Comparison of ENCODE assay signal across 24 mouse cellular contexts in the genomic region with DNA sequence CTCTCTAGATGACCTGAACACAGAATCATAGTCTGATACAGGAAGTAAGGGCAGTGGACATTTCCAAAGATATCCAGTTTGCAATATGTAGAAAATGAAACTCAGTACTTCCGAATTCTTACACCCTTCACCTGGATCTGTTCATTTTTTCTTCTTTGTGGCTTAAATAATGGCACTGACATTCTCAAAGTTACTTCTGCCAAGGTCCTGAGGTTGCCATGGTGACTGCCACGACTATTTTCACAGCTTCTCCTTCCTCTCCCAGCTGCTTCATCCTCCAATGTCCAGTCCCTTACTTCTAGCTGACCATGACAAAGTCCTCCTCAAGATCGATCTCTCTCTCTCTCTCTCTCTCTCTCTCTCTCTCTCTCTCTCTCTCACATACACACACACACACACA.
"Had no signal": no experiment of that assay in that cellular context is flagged by ENCODE, and none has a peak within 500 bp of the region (broad histone marks: within the 10 kb centered on the region; RNA-seq: fewer than 3 reads in every experiment).

No protein-coding gene starts in this region.

- H3K4me3 ChIP-seq: gastrocnemius, adult 2 months; heart, embryonic 10.5 days; heart, embryonic 12.5 days; hindbrain, embryonic 13.5 days; intestine, embryonic 15.5 days; layer of hippocampus, adult 2 months; left cerebral cortex, adult 2 months; limb, embryonic 12.5 days; limb, embryonic 15.5 days; liver, embryonic 12.5 days had no signal

- DNase-seq: gastrocnemius, adult 2 months; gastrocnemius, postnatal 10 days; gastrocnemius, postnatal 25 days; heart, adult 18-20 months; heart, postnatal 10 days; heart, postnatal 36 days; kidney, adult 18-20 months; kidney, adult 8-10 months; kidney, postnatal 10 days; kidney, postnatal 25 days; kidney, postnatal 4 days; left cerebral cortex, postnatal 4 days had no signal

- H3K27ac ChIP-seq: gastrocnemius, adult 2 months; heart, embryonic 10.5 days; hindbrain, embryonic 13.5 days; layer of hippocampus, adult 2 months; left cerebral cortex, adult 2 months; liver, embryonic 12.5 days had no signal

- H3K9me3 ChIP-seq: heart, embryonic 10.5 days; heart, embryonic 12.5 days; hindbrain, embryonic 13.5 days; intestine, embryonic 15.5 days; limb, embryonic 12.5 days; limb, embryonic 15.5 days; liver, embryonic 12.5 days had no signal

- ATAC-seq: hindbrain, embryonic 16.5 days; inflammation-experienced regulatory T-cells, adult 6 months; intestine, embryonic 15.5 days; intestine, postnatal 0 days; liver, embryonic 12.5 days had no signal

- H3K36me3 ChIP-seq: heart, embryonic 10.5 days; heart, embryonic 12.5 days; hindbrain, embryonic 13.5 days; intestine, embryonic 15.5 days; limb, embryonic 12.5 days; limb, embryonic 15.5 days; liver, embryonic 12.5 days had no signal

- H3K4me2 ChIP-seq: heart, embryonic 12.5 days; hindbrain, embryonic 13.5 days; intestine, embryonic 15.5 days; limb, embryonic 12.5 days; limb, embryonic 15.5 days; liver, embryonic 12.5 days had no signal

- H3K9ac ChIP-seq: heart, embryonic 12.5 days; hindbrain, embryonic 13.5 days; intestine, embryonic 15.5 days; limb, embryonic 12.5 days; limb, embryonic 15.5 days; liver, embryonic 12.5 days had no signal

- H3K27me3 ChIP-seq: heart, embryonic 12.5 days; hindbrain, embryonic 13.5 days; intestine, embryonic 15.5 days; limb, embryonic 12.5 days; limb, embryonic 15.5 days had no signal
